Mouse (Mus musculus): ENCODE results near the gene Aff4.

Aff4 gene

GRCm38 (mm10) chr11:53460192-53460591 is 109.6 kb downstream of the Aff4 start:
- DNase-seq (ENCODE audit: low read depth, low spot score): no peak

- no peak for DNase-seq (ENCODE audit: low read depth, low spot score)
Observed at GRCm38 (mm10) chr11:53461727-53462126, 111.1 kb downstream of the Aff4 start.

GRCm38 (mm10) chr11:53463551-53464424 is 113.2 kb downstream of the Aff4 start:
- DNase-seq (ENCODE audit: low read depth, low spot score): peak; percentile 55

GRCm38 (mm10) chr11:53466231-53466971 is 115.8 kb downstream of the Aff4 start:
- DNase-seq (ENCODE audit: low read depth, low spot score): peak; percentile 77

GRCm38 (mm10) chr11:53469294-53469967 is 118.8 kb downstream of the Aff4 start:
- DNase-seq (ENCODE audit: low read depth, low spot score): no peak

GRCm38 (mm10) chr11:53469968-53470695 is 119.5 kb downstream of the Aff4 start, which contains the start of gene Gm9837:
TSS of gene Gm9837 (minus strand) at chr11:53470479.
- DNase-seq (ENCODE audit: low read depth, low spot score): peak; percentile 95
